Mouse (Mus musculus) C2C12 (cell line): ENCODE results near the gene Mycbpap. TPM values are rescaled to one million over a fixed set of nuclear protein-coding genes. Genes with fewer than 3 reads are reported as not detected.

Source experiments
- H3K27me3 ChIP-seq: one replicate; pipeline ENCODE4 v1.6.1; 2011; ENCODE audit not compliant: control insufficient read depth, insufficient read depth, insufficient read length
- H3K36me3 ChIP-seq: one replicate; pipeline ENCODE4 v1.6.1; 2011; ENCODE audit not compliant: control insufficient read depth, insufficient read depth
- H3K4me3 ChIP-seq: one replicate; pipeline ENCODE4 v1.5.1; 2011; ENCODE audit warnings: mild to moderate bottlenecking, control low read depth; ENCODE audit not compliant: poor library complexity, insufficient read depth, severe bottlenecking
- H3K79me2 ChIP-seq: one replicate; pipeline ENCODE4 v1.6.1; 2011; ENCODE audit not compliant: control insufficient read depth, insufficient read depth
- H3K79me3 ChIP-seq: one replicate; pipeline ENCODE4 v1.6.1; 2011; ENCODE audit warnings: low read depth, control low read depth
- H3ac ChIP-seq: one replicate; pipeline ENCODE3; 2011; ENCODE audit warnings: low read depth; ENCODE audit not compliant: control insufficient read depth, insufficient read length
- CEBPB ChIP-seq: IDR thresholded peaks from one replicate; pipeline ENCODE4 v1.6.1; 2011; ENCODE audit warnings: low read depth, mild to moderate bottlenecking, control low read depth, moderate library complexity
- CTCF ChIP-seq: IDR thresholded peaks from one replicate; pipeline ENCODE4 v1.5.1; 2011; ENCODE audit not compliant: control insufficient read depth, insufficient read depth, insufficient read length
- FOSL1 ChIP-seq: IDR thresholded peaks from one replicate; pipeline ENCODE4 v1.8.0; 2011; ENCODE audit warnings: mild to moderate bottlenecking, low read length; ENCODE audit not compliant: poor library complexity, insufficient read depth, severe bottlenecking
- MAX ChIP-seq: IDR thresholded peaks from one replicate; pipeline ENCODE4 v1.6.1; 2011; ENCODE audit warnings: mild to moderate bottlenecking, control low read depth
- MYOD1 ChIP-seq: IDR thresholded peaks from one replicate; pipeline ENCODE4 v1.6.1; 2011; ENCODE audit warnings: low read depth; ENCODE audit not compliant: control insufficient read depth, insufficient read length
- MYOG ChIP-seq: IDR thresholded peaks from one replicate; pipeline ENCODE4 v1.6.1; 2011; ENCODE audit not compliant: control insufficient read depth, insufficient read length; ENCODE audit errors: extremely low read depth
- USF1 ChIP-seq: IDR thresholded peaks from one replicate; pipeline ENCODE4 v1.6.1; 2011; ENCODE audit warnings: low read depth, mild to moderate bottlenecking, control low read depth, moderate library complexity
- polyA plus RNA-seq: library from polyadenylated mRNA; unstranded; fragments of >200 nt; fragmentation: generic; extraction: Trizol; gene quantifications from one replicate; pipeline ENCODE4 v1.2.1, GENCODE M21; 2012; ENCODE audit warnings: missing spikeins

The Mycbpap gene
- polyA plus RNA-seq, 1 experiment: not detected

- no peak overlapping the region for H3K4me3 ChIP-seq
Observed at GRCm38 (mm10) chr11:94469136-94470064, 52.1 kb downstream of the Mycbpap start.

GRCm38 (mm10) chr11:94468582-94469064, 52.9 kb downstream of the Mycbpap start:
- Histone ChIP-seq H3K79me3 (no peaks in the 10 kb centered on the region), H3K27me3 (peaks cover 28% of the 10 kb centered on the region), H3K36me3 (no peaks in the 10 kb centered on the region), H3K79me2 (no peaks in the 10 kb centered on the region), H3K4me3 (no peak overlapping the region), H3ac (no peak overlapping the region)
- TF ChIP-seq FOSL1: no peak
- TF ChIP-seq MYOG: no peak
- no peak for TF ChIP-seq CEBPB
- no peak for TF ChIP-seq CTCF
- no peak for TF ChIP-seq MYOD1
- TF ChIP-seq USF1: no peak
- TF ChIP-seq MAX: no peak

More at GRCm38 (mm10) chr11:94469136-94470064, 52.1 kb downstream of the Mycbpap start:
- no peaks in the 10 kb centered on the region for H3K36me3 ChIP-seq
- TF ChIP-seq MAX (no peak), FOSL1 (no peak), USF1 (no peak)
- H3K27me3 ChIP-seq: peaks cover 30% of the 10 kb centered on the region
- no peaks in the 10 kb centered on the region for H3K79me3 ChIP-seq
- no peak overlapping the region for H3ac ChIP-seq
- no peaks in the 10 kb centered on the region for H3K79me2 ChIP-seq

GRCm38 (mm10) chr11:94466333-94466855, 55.1 kb downstream of the Mycbpap start:
- no peaks in the 10 kb centered on the region for H3K79me2 ChIP-seq
- H3K36me3 ChIP-seq: no peaks in the 10 kb centered on the region

GRCm38 (mm10) chr11:94464170-94464569, 57.4 kb downstream of the Mycbpap start:
- Histone ChIP-seq H3ac (no peak overlapping the region), H3K4me3 (no peak overlapping the region), H3K27me3 (peaks cover 24% of the 10 kb centered on the region), H3K79me2 (no peaks in the 10 kb centered on the region), H3K79me3 (no peaks in the 10 kb centered on the region), H3K36me3 (no peaks in the 10 kb centered on the region)
- no peak for TF ChIP-seq MYOG
- no peak for TF ChIP-seq CEBPB

More at GRCm38 (mm10) chr11:94466333-94466855, 55.1 kb downstream of the Mycbpap start:
- peaks cover 15% of the 10 kb centered on the region for H3K27me3 ChIP-seq
- no peak overlapping the region for H3K4me3 ChIP-seq
- no peak for TF ChIP-seq MAX
- no peak for TF ChIP-seq FOSL1
- TF ChIP-seq USF1: no peak
- no peak for TF ChIP-seq CTCF
- TF ChIP-seq MYOG: no peak
- TF ChIP-seq CEBPB: no peak
- H3K79me3 ChIP-seq: no peaks in the 10 kb centered on the region
- H3ac ChIP-seq: no peak overlapping the region

- Histone ChIP-seq H3K4me3 (no peak overlapping the region), H3K79me2 (no peaks in the 10 kb centered on the region), H3K36me3 (no peaks in the 10 kb centered on the region), H3ac (no peak overlapping the region), H3K27me3 (peaks cover 47% of the 10 kb centered on the region), H3K79me3 (no peaks in the 10 kb centered on the region)
- TF ChIP-seq MYOD1: no peak
- TF ChIP-seq MYOG: no peak
- TF ChIP-seq CEBPB: no peak
- no peak for TF ChIP-seq USF1
- no peak for TF ChIP-seq MAX
- no peak for TF ChIP-seq CTCF
- no peak for TF ChIP-seq FOSL1
Observed at GRCm38 (mm10) chr11:94461856-94462255, 59.7 kb downstream of the Mycbpap start.

GRCm38 (mm10) chr11:94457001-94457400, 64.5 kb downstream of the Mycbpap start:
- H3K79me3 ChIP-seq: no peaks in the 10 kb centered on the region
- no peak overlapping the region for H3K4me3 ChIP-seq
- no peak overlapping the region for H3ac ChIP-seq
- H3K36me3 ChIP-seq: no peaks in the 10 kb centered on the region
- peaks cover 73% of the 10 kb centered on the region for H3K27me3 ChIP-seq
- H3K79me2 ChIP-seq: no peaks in the 10 kb centered on the region
- no peak for TF ChIP-seq MYOG
- TF ChIP-seq CTCF: no peak
- TF ChIP-seq FOSL1: no peak
- no peak for TF ChIP-seq CEBPB
- TF ChIP-seq USF1: no peak
- no peak for TF ChIP-seq MAX
- no peak for TF ChIP-seq MYOD1
